Mouse (Mus musculus) midbrain, postnatal 0 days (tissue): ENCODE results near the gene Tns3. TPM values are rescaled to one million over a fixed set of nuclear protein-coding genes. Genes with fewer than 3 reads are reported as not detected.

Source experiments
- ATAC-seq: fragments of 200-750 bp; cut with Nextera tagmentation; 2 replicates; pipeline ENCODE4 v1.8.0; 2017; ENCODE audit warnings: moderate number of reproducible peaks, mild to moderate bottlenecking, moderate TSS enrichment, moderate library complexity; ENCODE audit not compliant: low FRiP score
- DNase-seq: peaks from one replicate; pipeline ENCODE4 v3.0.0-alpha.2; 2015; ENCODE audit warnings: low spot score
- H3K27ac ChIP-seq: fragments of 300-500 bp; sonication (generic); 2 replicates; pipeline ENCODE4 v1.5.1; 2014; ENCODE audit warnings: low read depth, mild to moderate bottlenecking, low read length, mixed read lengths
- H3K27me3 ChIP-seq: fragments of 300-500 bp; sonication (generic); 2 replicates; pipeline ENCODE4 v1.6.1; 2014; ENCODE audit warnings: low read length, control low read depth, mixed read lengths; ENCODE audit not compliant: insufficient read depth
- H3K36me3 ChIP-seq: fragments of 300-500 bp; sonication (generic); 2 replicates; pipeline ENCODE4 v1.6.1; 2014; ENCODE audit warnings: low read length, control low read depth, mixed read lengths; ENCODE audit not compliant: insufficient read depth
- H3K4me1 ChIP-seq: fragments of 300-500 bp; sonication (generic); 2 replicates; pipeline ENCODE4 v1.6.1; 2014; ENCODE audit warnings: mild to moderate bottlenecking, control low read depth, antibody characterized with exemption, low read length, mixed read lengths; ENCODE audit not compliant: insufficient read depth
- H3K4me2 ChIP-seq: fragments of 300-500 bp; sonication (generic); 2 replicates; pipeline ENCODE4 v1.6.1; 2014; ENCODE audit warnings: low read depth, mild to moderate bottlenecking, low read length, mixed read lengths; ENCODE audit not compliant: poor library complexity, severe bottlenecking
- H3K4me3 ChIP-seq: fragments of 300-500 bp; sonication (generic); 2 replicates; pipeline ENCODE4 v1.5.1; 2014; ENCODE audit warnings: low read depth, mild to moderate bottlenecking, low read length, moderate library complexity
- H3K9ac ChIP-seq: fragments of 300-500 bp; sonication (generic); replicated peaks from 2 replicates; pipeline ENCODE4 v1.6.1; 2014; ENCODE audit warnings: mild to moderate bottlenecking, low read length, moderate library complexity, mixed read lengths; ENCODE audit not compliant: poor library complexity, severe bottlenecking
- H3K9me3 ChIP-seq: fragments of 300-500 bp; sonication (generic); 2 replicates; pipeline ENCODE4 v1.6.1; 2016; ENCODE audit warnings: low read length, control low read depth
- CTCF ChIP-seq: IDR thresholded peaks from 2 replicates; pipeline ENCODE4 v1.5.1; 2016; ENCODE audit warnings: antibody characterized with exemption, mild to moderate bottlenecking
- WGBS: fragments of 180-500 bp; shearing (Covaris S2); extraction: QIAGEN DNeasy Blood & Tissue Kit; methylation state at CpG from one replicate; pipeline ENCODE4 v1.1.7; 2014; 5-methylcytosine and 5-hydroxymethylcytosine counted together
- polyA plus RNA-seq: library from polyadenylated mRNA; unstranded; fragments of >200 nt; fragmentation: Nextera tagmentation; extraction: Ambion mirVana; gene quantifications from 2 replicates; pipeline ENCODE4 v1.2.1, GENCODE M21; 2015
- total RNA-seq: library from RNA; depleted of rRNA; stranded (reverse); fragments of >200 nt; gene quantifications from 2 replicates; pipeline ENCODE4 v1.2.3, GENCODE M21; 2014

The Tns3 gene
- total and polyA plus RNA-seq, 2 experiments from 2014 or later = 4.9 to 38.7 TPM

- ATAC-seq (no peak), DNase-seq (no peak)
- Histone ChIP-seq H3K4me3 (no peak overlapping the region), H3K4me2 (no peak overlapping the region), H3K27me3 (no peaks in the 10 kb centered on the region), H3K9me3 (no peaks in the 10 kb centered on the region), H3K36me3 (no peaks in the 10 kb centered on the region), H3K4me1 (no peaks in the 10 kb centered on the region), H3K27ac (no peak overlapping the region), H3K9ac (no peak overlapping the region)
- WGBS = 90% methylated on average over 5 of the region's 5 CpGs
- no peak for TF ChIP-seq CTCF
Observed at GRCm38 (mm10) chr11:8629326-8629725, 35.0 kb downstream of the Tns3 start.

- H3K9me3 ChIP-seq = no peaks in the 10 kb centered on the region
- no peaks in the 10 kb centered on the region for H3K36me3 ChIP-seq
- H3K27ac ChIP-seq = no peak overlapping the region
- no peak for TF ChIP-seq CTCF
- no peaks in the 10 kb centered on the region for H3K4me1 ChIP-seq
- H3K4me2 ChIP-seq = no peak overlapping the region
- no peak overlapping the region for H3K4me3 ChIP-seq
- DNase-seq (no peak), ATAC-seq (no peak)
- no peak overlapping the region for H3K9ac ChIP-seq
- H3K27me3 ChIP-seq = no peaks in the 10 kb centered on the region
- WGBS = 80% methylated on average over 10 of the region's 10 CpGs
Observed at GRCm38 (mm10) chr11:8628846-8629253, 35.5 kb downstream of the Tns3 start.

- Histone ChIP-seq H3K4me1 (no peaks in the 10 kb centered on the region), H3K36me3 (no peaks in the 10 kb centered on the region), H3K9me3 (no peaks in the 10 kb centered on the region), H3K27me3 (no peaks in the 10 kb centered on the region), H3K4me2 (no peak overlapping the region), H3K27ac (no peak overlapping the region), H3K4me3 (no peak overlapping the region), H3K9ac (no peak overlapping the region)
- DNase-seq (no peak), ATAC-seq (no peak)
- TF ChIP-seq CTCF = no peak
- WGBS = 94% methylated on average over 6 of the region's 6 CpGs
Observed at GRCm38 (mm10) chr11:8627156-8627555, 37.2 kb downstream of the Tns3 start.

GRCm38 (mm10) chr11:8626715-8627114 lies 37.6 kb downstream of the Tns3 start:
- Histone ChIP-seq H3K36me3 (no peaks in the 10 kb centered on the region), H3K9me3 (no peaks in the 10 kb centered on the region), H3K27me3 (no peaks in the 10 kb centered on the region), H3K9ac (no peak overlapping the region), H3K4me1 (no peaks in the 10 kb centered on the region), H3K4me3 (no peak overlapping the region), H3K27ac (no peak overlapping the region), H3K4me2 (no peak overlapping the region)
- no peak for TF ChIP-seq CTCF
- WGBS = 94% methylated on average over 6 of the region's 6 CpGs
- DNase-seq (no peak), ATAC-seq (no peak)

- ATAC-seq = no peak
- H3K9ac ChIP-seq = no peak overlapping the region
- no peaks in the 10 kb centered on the region for H3K4me1 ChIP-seq
- 81% methylated on average over 10 of the region's 10 CpGs for WGBS
- no peaks in the 10 kb centered on the region for H3K27me3 ChIP-seq
- no peak overlapping the region for H3K27ac ChIP-seq
- H3K4me2 ChIP-seq = no peak overlapping the region
- H3K9me3 ChIP-seq = no peaks in the 10 kb centered on the region
- no peak overlapping the region for H3K4me3 ChIP-seq
- H3K36me3 ChIP-seq = no peaks in the 10 kb centered on the region
- TF ChIP-seq CTCF = no peak
- DNase-seq = no peak
Observed at GRCm38 (mm10) chr11:8625915-8626604, 38.3 kb downstream of the Tns3 start.

GRCm38 (mm10) chr11:8625451-8625850 lies 38.9 kb downstream of the Tns3 start:
- no peak overlapping the region for H3K9ac ChIP-seq
- TF ChIP-seq CTCF = no peak
- H3K27me3 ChIP-seq = no peaks in the 10 kb centered on the region
- no peaks in the 10 kb centered on the region for H3K36me3 ChIP-seq
- no peaks in the 10 kb centered on the region for H3K4me1 ChIP-seq
- H3K4me3 ChIP-seq = no peak overlapping the region
- DNase-seq (no peak), ATAC-seq (no peak)
- no peak overlapping the region for H3K4me2 ChIP-seq
- no peak overlapping the region for H3K27ac ChIP-seq
- no peaks in the 10 kb centered on the region for H3K9me3 ChIP-seq
- 61% methylated on average over 6 of the region's 6 CpGs for WGBS
